Mouse (Mus musculus): Measurements from ENCODE around the gene Spcs1. TPM values are rescaled to one million over a fixed set of nuclear protein-coding genes. Genes with fewer than 3 reads are reported as not detected.

The Spcs1 gene
- 442 and 483 TPM in 2 replicates for polyA plus RNA-seq (2015; fragmentation: Nextera tagmentation; extraction: Ambion mirVana)

DNA sequence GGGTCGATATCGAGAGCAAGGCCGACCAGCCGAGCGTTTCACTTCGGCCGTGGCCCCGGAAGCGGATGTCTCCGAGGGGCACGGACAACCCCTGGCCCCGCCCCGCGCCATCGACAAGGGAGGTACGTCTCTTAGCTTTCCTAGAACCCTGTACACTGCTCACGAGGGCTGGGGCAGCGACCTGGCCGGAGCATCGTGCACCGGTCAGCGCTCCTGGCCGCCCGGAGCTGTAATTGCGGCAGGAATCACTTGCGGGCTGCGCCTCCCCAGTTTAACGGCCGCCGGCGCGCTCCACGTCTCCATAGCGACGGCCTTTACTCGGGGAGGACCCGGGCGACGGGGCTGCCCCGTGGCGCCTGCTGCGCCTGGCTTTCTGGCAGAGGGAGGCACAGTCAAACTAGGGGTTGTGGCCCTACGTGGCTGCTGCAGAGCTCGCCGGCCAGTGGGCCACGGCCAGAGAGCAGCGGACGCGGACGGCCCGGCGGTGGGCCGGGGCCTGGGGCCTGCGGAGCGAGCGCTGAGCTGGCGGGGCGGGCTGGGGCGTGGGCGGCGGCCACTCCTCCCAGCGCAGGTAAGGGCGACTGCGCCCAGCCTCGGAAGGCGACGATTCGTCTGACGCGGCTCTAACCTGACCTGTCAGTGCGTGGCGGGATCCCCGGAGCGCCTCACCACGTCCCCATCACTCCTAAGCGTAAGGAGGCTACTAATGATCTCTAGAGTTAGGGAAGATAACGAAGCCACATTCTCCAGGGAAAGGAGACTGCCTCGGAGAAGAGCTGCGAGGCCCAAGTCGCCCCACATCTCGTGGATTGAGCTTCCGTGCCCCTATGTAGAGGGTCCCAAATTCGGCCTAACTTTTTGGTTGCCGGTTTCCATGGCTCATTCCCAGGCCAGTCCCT is at the start of gene Spcs1, which contains the start of gene Glt8d1:
Gene Spcs1 (minus strand): TSS at position 366 of the 899 bp plus-strand sequence.
Gene Glt8d1 (plus strand): TSS at position 94 of the 899 bp plus-strand sequence.
- Histone ChIP-seq H3K27ac (peak within 1 kb of the TSS; percentile 92), H3K27me3 (replicated peaks) (no peaks in the 10 kb centered on the region), H3K9ac (peak within 1 kb of the TSS; percentile 77), H3K9me3 (no peaks in the 10 kb centered on the region), H3K36me3 (no peaks in the 10 kb centered on the region), H3K4me2 (peak within 1 kb of the TSS; percentile 68), H3K4me1 (peaks cover 12% of the 10 kb centered on the region; the same call in 1 of the 2 replicates), H3K4me3 (replicated peaks) (peak within 1 kb of the TSS; percentile 86)
- under 1% methylated on average over 83 of the region's 84 CpGs for WGBS
- ATAC-seq (ENCODE audit: insufficient read depth, low FRiP score, low read depth), result peak; percentile 92

DNA sequence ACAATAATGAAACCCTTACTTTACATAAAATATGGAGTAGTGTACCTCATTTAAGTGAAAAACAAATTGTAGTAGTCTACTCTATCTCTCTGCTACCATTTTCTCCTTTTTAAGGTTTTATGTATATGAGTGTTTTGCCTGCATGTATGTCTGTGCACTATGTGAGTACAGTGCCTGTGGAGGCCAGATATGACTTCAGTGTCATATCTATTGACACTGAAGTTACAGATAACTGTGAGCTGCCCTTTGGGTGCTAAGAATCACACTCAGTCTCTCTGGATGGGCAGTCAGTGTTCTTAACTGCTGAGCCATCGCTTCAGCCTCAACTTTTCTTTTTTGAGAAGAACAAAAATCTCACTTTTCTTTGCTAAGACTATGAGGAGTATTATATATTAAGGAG is 44.3 kb upstream of the Spcs1 start:
- H3K4me2 ChIP-seq, result no peak overlapping the region
- 94% methylated on average over 1 of the region's 1 CpGs for WGBS

DNA sequence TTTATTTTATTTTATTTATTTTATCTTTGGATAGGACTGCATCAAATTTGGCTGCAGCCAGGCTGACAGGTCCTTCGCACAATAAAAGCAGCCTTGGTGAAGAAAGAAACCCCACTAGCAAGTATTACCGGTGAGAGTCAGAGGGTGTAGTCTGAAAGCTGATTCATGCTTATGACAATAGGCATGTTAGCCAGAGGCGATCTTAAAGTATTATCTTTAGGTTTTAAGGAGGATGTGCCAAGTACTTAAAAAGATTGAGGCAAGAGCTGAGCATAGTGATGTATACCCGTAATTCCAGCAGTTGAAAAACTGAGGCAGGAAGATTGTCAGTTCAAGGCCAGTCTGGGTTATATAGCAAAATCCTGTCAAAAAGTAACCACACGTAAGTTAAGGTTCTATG is 43.8 kb upstream of the Spcs1 start:
- 89% methylated on average over 5 of the region's 5 CpGs for WGBS
- Histone ChIP-seq H3K27me3 (replicated peaks) (no peaks in the 10 kb centered on the region), H3K27ac (no peak overlapping the region), H3K4me1 (no peaks in the 10 kb centered on the region), H3K36me3 (peaks cover 25% of the 10 kb centered on the region), H3K9ac (no peak overlapping the region), H3K4me3 (replicated peaks) (no peak overlapping the region), H3K9me3 (no peaks in the 10 kb centered on the region), H3K4me2 (no peak overlapping the region)
- ATAC-seq (ENCODE audit: insufficient read depth, low FRiP score, low read depth), result no peak

More for the DNA sequence above, 44.3 kb upstream of the Spcs1 start:
- Histone ChIP-seq H3K9me3 (no peaks in the 10 kb centered on the region), H3K4me3 (replicated peaks) (no peak overlapping the region), H3K4me1 (no peaks in the 10 kb centered on the region), H3K27ac (no peak overlapping the region), H3K27me3 (replicated peaks) (no peaks in the 10 kb centered on the region), H3K36me3 (peaks cover 30% of the 10 kb centered on the region), H3K9ac (no peak overlapping the region)
- peak; percentile 88; the same call in 1 of the 2 replicates for ATAC-seq (ENCODE audit: insufficient read depth, low FRiP score, low read depth)

DNA sequence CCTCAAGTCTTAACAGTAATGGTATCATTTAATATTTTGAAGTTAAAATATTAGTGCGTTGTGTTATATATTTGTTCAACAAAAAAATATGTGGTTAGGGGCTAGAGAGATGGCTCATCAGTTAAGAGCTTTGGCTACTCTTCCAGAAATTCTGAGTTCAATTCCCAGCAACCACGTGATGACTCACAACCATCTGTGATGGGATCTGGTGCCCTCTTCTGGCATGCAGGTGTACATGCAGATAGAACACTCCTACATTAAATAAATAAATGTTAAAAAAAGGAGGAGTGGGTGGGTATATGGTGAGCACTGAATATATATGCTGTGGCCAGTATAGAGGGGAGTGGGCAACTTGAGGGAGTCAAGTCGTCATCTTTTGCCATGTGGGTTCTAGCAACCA is 24.3 kb upstream of the Spcs1 start:
- Histone ChIP-seq H3K9me3 (no peaks in the 10 kb centered on the region), H3K36me3 (peaks cover 28% of the 10 kb centered on the region), H3K9ac (no peak overlapping the region), H3K27me3 (replicated peaks) (no peaks in the 10 kb centered on the region), H3K4me1 (0 out of 2 replicates have a peak, but pooled peaks cover 3% of the 10 kb centered on the region), H3K27ac (no peak overlapping the region), H3K4me3 (replicated peaks) (no peak overlapping the region), H3K4me2 (no peak overlapping the region)
- 75% methylated on average over 3 of the region's 3 CpGs for WGBS
- no peak for ATAC-seq (ENCODE audit: insufficient read depth, low FRiP score, low read depth)

DNA sequence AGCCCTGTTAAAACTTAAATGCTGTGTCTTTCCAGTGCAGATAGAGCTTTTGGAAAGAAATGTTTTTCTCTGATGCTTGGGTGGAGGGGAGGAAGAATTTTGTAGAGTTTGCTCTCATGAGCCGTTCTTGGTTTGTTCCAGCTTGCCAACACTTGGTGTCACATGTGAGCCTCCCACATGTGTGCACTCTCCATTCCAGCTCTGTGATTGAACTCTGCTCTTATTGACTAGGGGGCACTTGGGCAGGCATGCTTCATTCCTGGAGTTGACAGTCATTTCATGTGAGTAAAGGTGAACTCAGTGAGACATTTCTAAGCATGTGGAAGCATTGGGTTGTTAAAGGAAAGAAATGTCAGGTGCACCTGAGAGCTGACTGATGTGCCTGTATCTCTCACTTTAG is 21.1 kb upstream of the Spcs1 start:
- H3K4me2 ChIP-seq, result no peak overlapping the region
- no peak overlapping the region for H3K4me3 ChIP-seq (replicated peaks)
- 38% methylated on average over 1 of the region's 1 CpGs for WGBS
- no peak for ATAC-seq (ENCODE audit: insufficient read depth, low FRiP score, low read depth)
- H3K36me3 ChIP-seq, result peaks cover 23% of the 10 kb centered on the region
- H3K9ac ChIP-seq, result no peak overlapping the region
- H3K27ac ChIP-seq, result no peak overlapping the region
- H3K9me3 ChIP-seq, result no peaks in the 10 kb centered on the region
- no peaks in the 10 kb centered on the region for H3K27me3 ChIP-seq (replicated peaks)
- H3K4me1 ChIP-seq, result peaks cover 13% of the 10 kb centered on the region

DNA sequence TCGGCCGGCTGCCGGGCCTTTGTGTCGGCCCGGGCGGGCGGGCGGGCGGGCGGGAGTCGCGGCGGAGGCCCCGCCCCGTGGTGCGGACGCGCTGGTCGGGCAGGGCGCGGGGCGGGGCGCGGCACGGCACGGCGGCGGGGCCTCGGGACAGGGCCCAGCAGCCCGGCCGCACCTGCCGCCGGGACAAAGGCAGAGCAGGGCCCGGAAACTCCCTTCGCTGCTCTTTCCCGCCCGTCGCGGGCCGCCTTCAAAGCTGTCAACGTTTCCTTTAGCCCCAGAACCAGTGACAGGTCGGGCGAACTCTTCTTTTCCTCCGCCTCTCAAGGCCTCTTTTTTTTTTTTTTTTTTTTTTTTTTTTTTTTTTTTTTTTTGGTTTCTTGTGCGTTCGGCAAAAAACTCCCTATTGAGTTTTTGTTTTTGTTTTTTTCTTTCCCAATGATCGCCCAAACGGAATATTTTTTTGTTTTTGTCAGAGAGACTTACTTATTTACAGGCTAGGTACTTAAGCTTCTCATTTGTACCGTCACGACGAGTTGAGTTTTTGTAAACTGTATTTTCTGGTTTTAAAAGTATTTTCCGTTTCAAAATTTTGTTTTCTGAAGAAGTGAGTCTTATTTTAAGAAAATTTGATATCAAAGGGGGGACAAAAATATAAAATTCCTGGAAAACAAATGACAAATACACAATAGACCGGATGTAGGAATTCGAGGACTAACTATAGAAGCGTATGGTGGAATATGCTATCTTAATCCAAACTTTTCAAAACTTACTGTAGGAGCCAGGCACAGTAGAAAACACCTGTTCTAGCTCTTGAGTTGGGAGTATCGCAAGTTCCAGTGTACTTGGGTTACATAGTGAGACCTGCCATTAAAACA is 18.1 kb upstream of the Spcs1 start:
- Histone ChIP-seq H3K36me3 (peaks cover 24% of the 10 kb centered on the region), H3K9ac (peak overlapping the region; percentile 94), H3K4me3 (replicated peaks) (peak overlapping the region; percentile 86), H3K27ac (peak overlapping the region; percentile 98), H3K27me3 (replicated peaks) (no peaks in the 10 kb centered on the region), H3K4me1 (peaks cover 16% of the 10 kb centered on the region), H3K9me3 (no peaks in the 10 kb centered on the region), H3K4me2 (peak overlapping the region; percentile 52)
- peak; percentile 96 for ATAC-seq (ENCODE audit: insufficient read depth, low FRiP score, low read depth)
- WGBS, result 1% methylated on average over 40 of the region's 56 CpGs

DNA sequence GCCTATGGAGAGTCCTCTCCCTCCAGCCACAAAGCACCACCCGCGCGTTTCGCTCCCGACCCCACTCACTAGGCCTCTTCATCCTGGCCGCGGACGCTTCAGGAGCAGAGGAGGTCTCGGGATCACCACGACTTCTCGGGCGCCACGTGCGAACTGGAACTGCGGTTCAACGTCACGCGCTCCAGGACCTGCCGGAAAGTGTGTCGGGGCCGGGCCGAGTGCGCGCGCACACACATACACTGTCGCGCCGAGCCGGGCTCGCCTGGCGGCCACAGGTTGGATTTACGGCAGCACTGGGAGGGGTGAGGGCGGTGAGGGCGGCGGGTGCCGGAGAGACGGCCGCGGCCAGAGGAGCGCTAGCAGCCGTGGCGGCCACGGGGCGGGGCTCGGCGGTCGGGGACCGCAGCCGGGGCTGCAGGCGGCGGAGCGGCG is 17.4 kb upstream of the Spcs1 start, which contains the start of the genes Pbrm1 and Gnl3:
Gene Pbrm1 (plus strand): TSS at position 279 of the 432 bp plus-strand sequence.
Gene Gnl3 (minus strand): TSS at position 293 of the 432 bp plus-strand sequence.
- H3K27me3 ChIP-seq (replicated peaks), result no peaks in the 10 kb centered on the region
- peak within 1 kb of the TSS; percentile 73 for H3K4me2 ChIP-seq
- under 1% methylated on average over 35 of the region's 53 CpGs for WGBS
- H3K9me3 ChIP-seq, result no peaks in the 10 kb centered on the region
- H3K4me1 ChIP-seq, result peaks cover 16% of the 10 kb centered on the region
- peak within 1 kb of the TSS; percentile 94 for H3K9ac ChIP-seq
- peak within 1 kb of the TSS; percentile 98 for H3K27ac ChIP-seq
- H3K4me3 ChIP-seq (replicated peaks), result peak within 1 kb of the TSS; percentile 86
- H3K36me3 ChIP-seq, result peaks cover 29% of the 10 kb centered on the region
- ATAC-seq (ENCODE audit: insufficient read depth, low FRiP score, low read depth), result peak; percentile 90

DNA sequence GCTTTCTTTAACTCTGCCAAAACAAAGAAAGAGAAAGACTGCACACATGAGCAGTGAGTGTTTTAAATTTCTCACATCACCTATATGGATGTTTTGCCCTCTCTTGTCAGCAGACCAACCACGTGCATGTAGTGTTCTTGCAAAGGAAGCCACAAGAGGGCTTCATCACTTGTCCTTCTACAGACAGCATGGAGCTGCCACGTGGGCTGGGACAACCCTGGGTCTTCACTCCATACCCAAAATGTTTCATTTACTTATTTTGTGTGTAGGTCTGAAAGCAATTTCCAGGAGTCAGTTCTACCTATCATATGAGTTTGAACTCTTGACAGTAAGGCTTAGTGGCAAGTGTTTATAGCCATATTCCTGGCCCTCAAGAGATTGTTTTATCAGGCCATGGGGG is 16.4 kb upstream of the Spcs1 start:
- peak overlapping the region; percentile 86 for H3K4me3 ChIP-seq (replicated peaks)
- no peak overlapping the region; the same call in 1 of the 2 replicates for H3K27ac ChIP-seq
- H3K4me1 ChIP-seq, result peaks cover 16% of the 10 kb centered on the region
- H3K36me3 ChIP-seq, result peaks cover 40% of the 10 kb centered on the region
- WGBS, result 1% methylated on average over 2 of the region's 2 CpGs
- no peaks in the 10 kb centered on the region for H3K9me3 ChIP-seq
- no peak for ATAC-seq (ENCODE audit: insufficient read depth, low FRiP score, low read depth)
- peak overlapping the region; percentile 73 for H3K4me2 ChIP-seq
- peak overlapping the region; percentile 42; the same call in 1 of the 2 replicates for H3K9ac ChIP-seq
- no peaks in the 10 kb centered on the region for H3K27me3 ChIP-seq (replicated peaks)

DNA sequence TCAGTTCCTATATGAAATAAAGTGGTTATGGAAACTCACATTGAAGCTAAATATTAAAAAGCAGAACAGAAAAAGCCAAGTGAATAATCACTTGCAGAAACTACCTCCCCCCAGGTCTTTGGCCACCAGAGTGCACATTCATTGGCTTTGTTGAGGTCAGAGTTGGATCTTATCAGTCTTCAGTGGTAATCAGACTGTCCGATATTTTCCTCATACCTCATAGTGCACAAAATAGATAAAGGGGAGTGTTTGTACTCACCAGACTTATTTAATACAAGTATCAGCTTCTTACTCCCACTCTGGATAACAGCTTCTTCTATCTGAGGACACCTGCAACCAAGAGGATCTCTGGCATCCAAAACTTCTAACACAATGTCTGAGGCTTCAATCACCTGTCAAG is 14.6 kb upstream of the Spcs1 start:
- no peak for ATAC-seq (ENCODE audit: insufficient read depth, low FRiP score, low read depth)
- WGBS, result 77% methylated on average over 1 of the region's 1 CpGs

DNA sequence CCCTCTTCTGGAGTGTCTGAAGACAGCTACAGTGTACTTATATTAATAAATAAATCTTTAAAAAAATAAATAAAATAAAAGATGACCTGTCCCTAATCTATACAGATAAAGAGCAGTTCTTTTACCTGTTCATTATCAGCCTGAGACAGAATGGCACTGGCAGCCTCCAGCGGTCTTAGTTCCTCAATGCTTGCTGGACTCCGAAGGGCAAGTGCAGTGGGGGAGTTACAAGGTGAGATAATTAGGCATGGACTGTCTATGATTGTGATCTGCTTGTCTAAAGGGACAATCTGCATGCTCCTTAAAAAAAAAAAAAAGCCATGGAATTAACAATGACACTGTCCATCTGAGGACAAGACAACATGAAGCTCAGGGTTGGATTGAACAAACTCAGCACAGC is 12.5 kb upstream of the Spcs1 start:
- H3K4me2 ChIP-seq, result no peak overlapping the region
- H3K4me3 ChIP-seq (replicated peaks), result no peak overlapping the region
- H3K9me3 ChIP-seq, result no peaks in the 10 kb centered on the region
- ATAC-seq (ENCODE audit: insufficient read depth, low FRiP score, low read depth), result no peak
- H3K9ac ChIP-seq, result no peak overlapping the region
- H3K27ac ChIP-seq, result no peak overlapping the region
- peaks cover 57% of the 10 kb centered on the region for H3K36me3 ChIP-seq
- H3K27me3 ChIP-seq (replicated peaks), result no peaks in the 10 kb centered on the region
- 95% methylated on average over 2 of the region's 2 CpGs for WGBS
- peaks cover 8% of the 10 kb centered on the region; the same call in 1 of the 2 replicates for H3K4me1 ChIP-seq

More for the DNA sequence above, 14.6 kb upstream of the Spcs1 start:
- Histone ChIP-seq H3K9ac (no peak overlapping the region), H3K27me3 (replicated peaks) (no peaks in the 10 kb centered on the region), H3K4me3 (replicated peaks) (no peak overlapping the region), H3K27ac (no peak overlapping the region), H3K9me3 (no peaks in the 10 kb centered on the region), H3K4me2 (no peak overlapping the region), H3K36me3 (peaks cover 54% of the 10 kb centered on the region), H3K4me1 (peaks cover 13% of the 10 kb centered on the region)

DNA sequence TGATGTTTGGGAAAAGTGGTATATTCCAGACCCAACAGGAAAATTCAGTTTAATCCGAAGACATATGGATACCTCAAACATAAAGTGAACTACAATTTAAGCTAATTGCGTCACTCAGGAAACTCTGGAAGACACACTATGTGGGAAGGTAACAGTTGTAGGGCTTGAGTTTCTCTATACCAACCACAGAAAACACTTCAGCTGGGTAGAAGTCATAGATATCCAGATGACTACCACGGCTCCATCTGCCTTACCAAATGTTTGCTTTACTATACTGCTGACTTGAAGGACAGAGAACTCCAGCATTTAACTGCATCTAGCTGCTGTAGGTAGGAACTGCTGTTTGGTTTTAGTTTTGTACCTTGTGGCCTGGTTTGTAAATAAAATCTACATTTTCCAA is 10.1 kb upstream of the Spcs1 start:
- WGBS, result 89% methylated on average over 3 of the region's 3 CpGs
- Histone ChIP-seq H3K4me3 (replicated peaks) (no peak overlapping the region), H3K27ac (no peak overlapping the region), H3K9ac (no peak overlapping the region), H3K4me2 (no peak overlapping the region), H3K9me3 (no peaks in the 10 kb centered on the region), H3K36me3 (peaks cover 55% of the 10 kb centered on the region), H3K27me3 (replicated peaks) (no peaks in the 10 kb centered on the region), H3K4me1 (no peaks in the 10 kb centered on the region)
- no peak for ATAC-seq (ENCODE audit: insufficient read depth, low FRiP score, low read depth)
